Mouse (Mus musculus): ENCODE measurements around the gene Map3k19.

Gene Map3k19

GRCm38 (mm10) chr1:127802916-127803315 is 51.9 kb downstream of the Map3k19 start:
- in situ Hi-C loops (cut with MboI) = no loop called here

DNA sequence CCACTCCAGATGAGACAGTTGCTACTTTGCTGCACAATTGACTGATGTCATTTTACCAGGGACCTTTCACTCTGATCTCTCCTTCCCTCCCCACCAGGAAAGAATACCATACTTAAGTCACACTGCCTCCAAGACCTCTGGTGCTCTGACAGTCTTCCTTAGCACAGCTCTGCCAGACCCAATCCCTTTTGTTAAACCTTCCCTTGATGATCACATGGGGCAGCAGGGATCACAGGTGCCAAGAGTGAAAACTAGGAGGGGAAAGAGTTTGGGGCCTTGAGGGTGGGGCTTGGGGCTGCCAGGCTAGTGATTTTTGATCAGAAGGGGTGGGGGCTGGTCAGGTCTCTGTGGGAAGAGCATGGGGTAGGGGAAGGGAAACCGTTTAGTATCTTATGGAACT is 58.1 kb downstream of the Map3k19 start:
- in situ Hi-C loops (cut with MboI) = no loop called here

- in situ Hi-C loops (cut with MboI) = no loop called here
Measured at GRCm38 (mm10) chr1:127796341-127796740, 58.5 kb downstream of the Map3k19 start.

- in situ Hi-C loops (cut with MboI) = no loop called here
Measured at GRCm38 (mm10) chr1:127795087-127795769, 59.6 kb downstream of the Map3k19 start.

DNA sequence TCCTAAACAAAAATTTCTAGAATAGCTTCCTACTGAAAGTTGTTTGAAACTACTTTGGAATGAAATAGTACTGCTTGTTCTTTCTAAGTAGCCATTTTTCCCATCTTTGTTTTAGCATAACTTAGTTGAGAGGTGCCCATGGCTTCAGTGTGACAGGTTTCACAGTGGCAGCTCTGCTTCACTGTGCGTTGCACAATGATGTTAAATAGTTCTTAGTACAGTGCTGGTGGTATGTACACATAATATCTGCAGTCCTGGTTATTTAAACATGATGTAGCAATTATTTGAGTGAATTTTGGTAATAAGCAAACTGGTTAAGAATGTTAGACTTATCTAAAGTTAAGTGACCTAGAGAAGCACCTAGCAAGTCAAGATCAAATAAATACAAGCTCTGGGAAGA is 61.4 kb downstream of the Map3k19 start:
- in situ Hi-C loops (cut with MboI) = no loop called here

DNA sequence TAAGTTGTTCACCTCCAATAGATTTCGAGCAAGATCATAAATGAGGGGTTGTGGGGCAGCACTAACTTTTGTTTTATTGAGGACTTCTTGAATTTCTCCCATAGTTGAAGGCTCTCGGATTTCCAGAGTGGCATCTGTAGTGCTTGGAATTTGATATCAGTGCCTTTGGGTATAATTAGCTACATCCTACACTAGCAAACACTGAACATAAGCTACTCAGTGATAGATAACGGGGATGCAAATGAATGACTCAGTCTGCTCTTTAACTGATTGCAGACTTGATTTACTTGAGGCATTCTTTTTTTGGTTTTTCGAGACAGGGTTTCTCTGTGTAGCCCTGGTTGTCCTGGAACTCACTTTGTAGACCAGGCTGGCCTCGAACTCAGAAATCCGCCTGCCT is 65.9 kb downstream of the Map3k19 start:
- in situ Hi-C loops (cut with MboI) = no loop called here

GRCm38 (mm10) chr1:127785882-127786281 is 68.9 kb downstream of the Map3k19 start:
- in situ Hi-C loops (cut with MboI) = no loop called here

DNA sequence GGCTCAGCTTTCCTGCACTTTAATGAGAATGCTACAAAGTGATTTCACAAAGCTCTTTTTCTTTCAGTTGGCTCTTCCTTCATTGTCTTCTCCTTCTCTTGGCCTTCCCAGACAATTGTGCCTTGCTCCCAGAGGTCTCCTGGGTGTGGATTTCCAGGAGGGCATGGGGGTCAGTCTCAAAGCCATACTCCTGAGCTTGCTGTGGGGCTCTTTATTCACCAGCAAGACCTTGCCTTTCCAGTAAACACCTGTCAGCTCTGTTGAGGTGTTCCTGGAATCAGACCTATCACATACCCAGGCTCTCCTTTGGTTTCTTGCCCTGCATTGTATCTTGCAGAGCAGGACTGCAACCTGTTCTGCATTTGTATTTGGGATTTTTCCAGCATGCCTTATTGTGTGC is 71.0 kb downstream of the Map3k19 start:
- in situ Hi-C loops (cut with MboI) = no loop called here

DNA sequence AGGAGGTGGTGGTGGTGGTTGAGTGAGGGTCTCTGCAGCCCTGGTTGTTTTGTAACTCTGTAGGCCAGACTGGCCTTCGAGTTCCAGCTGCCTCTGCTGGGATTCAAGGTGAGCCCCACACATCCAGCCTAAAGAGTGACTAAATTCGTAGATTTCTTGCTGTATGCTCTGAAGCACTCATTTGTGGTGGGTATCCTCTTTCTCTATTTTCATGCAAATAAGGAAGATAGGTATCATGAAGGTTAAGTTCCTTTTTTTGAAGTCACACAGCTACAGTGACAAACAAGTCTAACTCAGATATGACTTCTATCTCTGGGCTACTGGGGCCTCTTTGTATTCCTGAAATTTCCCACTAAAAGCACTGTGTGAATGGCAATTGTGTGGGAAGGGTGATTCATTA is 74.0 kb downstream of the Map3k19 start:
- in situ Hi-C loops (cut with MboI) = no loop called here

GRCm38 (mm10) chr1:127780142-127780541 is 74.7 kb downstream of the Map3k19 start:
- in situ Hi-C loops (cut with MboI) = no loop called here

GRCm38 (mm10) chr1:127778611-127779010 is 76.2 kb downstream of the Map3k19 start:
- in situ Hi-C loops (cut with MboI) = no loop called here

DNA sequence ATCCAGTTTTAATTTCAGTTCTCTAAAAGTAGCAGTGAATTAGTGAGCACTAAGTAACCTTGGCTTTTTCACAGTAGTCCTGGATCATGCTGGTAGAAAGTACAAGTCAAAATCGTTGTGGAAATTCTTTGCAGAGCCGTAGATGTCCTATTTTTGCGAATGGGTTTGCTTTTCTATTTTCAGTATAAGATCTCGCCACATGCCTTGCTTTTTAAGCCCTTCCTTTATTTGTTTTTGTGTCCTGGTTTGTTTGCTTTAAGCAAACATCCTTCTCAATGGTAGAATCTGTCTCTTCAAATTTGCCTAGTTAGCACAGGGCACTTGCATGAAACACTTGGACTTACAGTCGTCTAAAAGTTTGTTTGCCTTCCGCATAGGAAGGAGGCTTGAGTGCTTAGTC is 78.6 kb downstream of the Map3k19 start:
- in situ Hi-C loops (cut with MboI) = no loop called here

GRCm38 (mm10) chr1:127775206-127775720 is 79.6 kb downstream of the Map3k19 start:
- in situ Hi-C loops (cut with MboI) = no loop called here

DNA sequence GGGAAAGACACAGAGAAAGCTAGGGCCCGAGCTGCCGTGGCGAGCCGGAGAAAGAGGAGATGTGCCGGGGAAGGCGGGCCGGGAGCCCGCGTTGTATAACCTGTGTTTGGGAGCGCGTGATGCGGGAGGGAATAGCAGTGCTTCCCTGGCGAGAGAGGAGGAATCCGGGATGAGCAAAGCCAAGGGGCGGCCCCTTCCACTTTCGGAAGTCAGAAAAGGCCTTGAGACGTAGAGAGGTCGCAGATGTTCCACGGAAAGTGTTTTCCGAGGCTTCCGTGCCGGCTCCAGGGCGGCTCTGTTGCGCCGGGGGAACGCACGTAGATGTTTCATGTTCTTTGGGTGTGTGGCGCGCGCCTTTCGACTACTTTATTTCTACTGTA is 80.3 kb downstream of the Map3k19 start:
- in situ Hi-C loops (cut with MboI) = no loop called here

DNA sequence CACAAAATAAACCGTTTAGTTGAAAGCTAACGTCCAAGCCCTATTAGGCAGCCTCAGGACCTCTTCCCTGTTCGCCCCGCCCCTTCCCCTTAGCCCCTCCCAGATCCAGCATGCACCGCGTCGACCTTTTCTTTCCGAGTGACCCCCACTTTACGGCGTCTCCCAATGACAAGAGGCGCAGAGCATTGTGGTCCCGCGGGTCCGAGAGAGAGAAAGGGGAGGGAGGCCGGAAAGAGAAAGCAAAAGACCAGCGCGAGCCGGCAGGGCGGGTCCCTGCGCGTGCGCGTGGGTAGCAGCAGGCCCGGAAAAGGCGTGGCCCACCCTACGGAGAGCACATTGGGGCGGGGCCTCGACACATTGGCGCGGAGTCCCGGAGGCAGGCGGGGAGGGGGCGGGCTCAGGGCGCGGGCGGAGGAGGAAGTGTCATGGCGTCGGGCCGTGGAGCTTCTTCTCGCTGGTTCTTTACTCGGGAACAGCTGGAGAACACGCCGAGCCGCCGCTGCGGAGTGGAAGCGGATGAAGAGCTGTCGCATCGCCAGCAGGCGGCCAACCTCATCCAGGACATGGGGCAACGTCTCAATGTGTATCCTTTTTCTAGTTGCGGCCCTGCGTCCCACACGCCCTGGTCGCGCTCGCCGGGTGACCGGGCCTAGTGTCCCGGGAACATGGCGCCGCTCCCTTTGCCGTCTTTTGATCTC is 80.9 kb downstream of the Map3k19 start, which contains the start of gene Ccnt2:
Gene Ccnt2 (plus strand): TSS at position 362 of the 698 bp plus-strand sequence.
- in situ Hi-C loops (cut with MboI) = no loop called here

- in situ Hi-C loops (cut with MboI) = no loop called here
Measured at GRCm38 (mm10) chr1:127773198-127773802, 81.5 kb downstream of the Map3k19 start.

- in situ Hi-C loops (cut with MboI) = loop anchor here (10.0 kb wide), 1 partner anchor 262 kb away; no protein-coding TSS in a partner anchor
Measured at GRCm38 (mm10) chr1:127766741-127767140, 88.1 kb downstream of the Map3k19 start.

GRCm38 (mm10) chr1:127765468-127765867 is 89.4 kb downstream of the Map3k19 start:
- in situ Hi-C loops (cut with MboI) = loop anchor here (10.0 kb wide), 1 partner anchor 261 kb away; no protein-coding TSS in a partner anchor
